Mouse (Mus musculus) lung, postnatal 0 days (tissue): ENCODE results near the gene Celsr1. TPM values are rescaled to one million over a fixed set of nuclear protein-coding genes. Genes with fewer than 3 reads are reported as not detected.

Experiments
- ATAC-seq: fragments of 200-750 bp; cut with Nextera tagmentation; 2 replicates; pipeline ENCODE4 v1.8.0; 2017; ENCODE audit warnings: moderate library complexity
- DNase-seq: peaks from one replicate; pipeline ENCODE4 v3.0.0-alpha.2; 2016; ENCODE audit warnings: low spot score
- H3K27ac ChIP-seq: fragments of 300-500 bp; sonication (generic); 2 replicates; pipeline ENCODE4 v1.5.1; 2014; ENCODE audit warnings: antibody characterized with exemption, mild to moderate bottlenecking, low read length, mixed read lengths
- H3K27me3 ChIP-seq: fragments of 300-500 bp; sonication (generic); replicated peaks from 2 replicates; pipeline ENCODE4 v1.6.1; 2014; ENCODE audit warnings: low read length, mixed read lengths; ENCODE audit not compliant: insufficient read depth
- H3K36me3 ChIP-seq: fragments of 300-500 bp; sonication (generic); 2 replicates; pipeline ENCODE4 v1.6.1; 2014; ENCODE audit warnings: low read length, mixed read lengths; ENCODE audit not compliant: insufficient read depth
- H3K4me1 ChIP-seq: fragments of 300-500 bp; sonication (generic); 2 replicates; pipeline ENCODE4 v1.6.1; 2014; ENCODE audit warnings: antibody characterized with exemption, low read depth, low read length, mixed read lengths; ENCODE audit not compliant: insufficient read depth
- H3K4me2 ChIP-seq: fragments of 300-500 bp; sonication (generic); replicated peaks from 2 replicates; pipeline ENCODE4 v1.6.1; 2014; ENCODE audit warnings: low read depth, mild to moderate bottlenecking, low read length, moderate library complexity, mixed read lengths
- H3K4me3 ChIP-seq: fragments of 300-500 bp; sonication (generic); 2 replicates; pipeline ENCODE4 v1.5.1; 2014; ENCODE audit warnings: low read depth, low read length
- H3K9ac ChIP-seq: fragments of 300-500 bp; sonication (generic); replicated peaks from 2 replicates; pipeline ENCODE4 v1.6.1; 2014; ENCODE audit warnings: low read depth, mild to moderate bottlenecking
- H3K9me3 ChIP-seq: fragments of 300-500 bp; sonication (generic); 2 replicates; pipeline ENCODE4 v1.6.1; 2016; ENCODE audit warnings: low read length, mixed read lengths
- CTCF ChIP-seq: IDR thresholded peaks from 2 replicates; pipeline ENCODE4 v1.5.1; 2016; ENCODE audit warnings: antibody characterized with exemption, mild to moderate bottlenecking
- EP300 ChIP-seq: IDR thresholded peaks from 2 replicates; pipeline ENCODE4 v1.6.1; 2016; ENCODE audit warnings: antibody characterized with exemption, mild to moderate bottlenecking, control low read depth
- WGBS: fragments of 180-500 bp; shearing (Covaris S2); extraction: QIAGEN DNeasy Blood & Tissue Kit; methylation state at CpG from one replicate; pipeline ENCODE4 v1.1.7; 2014; 5-methylcytosine and 5-hydroxymethylcytosine counted together
- polyA plus RNA-seq: library from polyadenylated mRNA; unstranded; fragments of >200 nt; fragmentation: Nextera tagmentation; extraction: Ambion mirVana; gene quantifications from 2 replicates; pipeline ENCODE4 v1.2.1, GENCODE M21; 2015

Celsr1 gene
- polyA plus RNA-seq, 1 experiment from 2014 or later: 2.1 TPM

GRCm38 (mm10) chr15:86060581-86060980 is 27.0 kb upstream of the Celsr1 start:
- Histone ChIP-seq H3K36me3 (no peaks in the 10 kb centered on the region), H3K27me3 (no peaks in the 10 kb centered on the region), H3K27ac (no peak overlapping the region), H3K9ac (no peak overlapping the region), H3K4me3 (no peak overlapping the region), H3K9me3 (no peaks in the 10 kb centered on the region), H3K4me2 (no peak overlapping the region), H3K4me1 (peaks cover 17% of the 10 kb centered on the region)
- WGBS: 57% methylated on average over 12 of the region's 12 CpGs
- no peak for ATAC-seq
- DNase-seq: no peak
- no peak for TF ChIP-seq EP300

- Histone ChIP-seq H3K27ac (no peak overlapping the region), H3K4me1 (peaks cover 17% of the 10 kb centered on the region)
Observed at GRCm38 (mm10) chr15:86059835-86060380, 26.3 kb upstream of the Celsr1 start.

DNA sequence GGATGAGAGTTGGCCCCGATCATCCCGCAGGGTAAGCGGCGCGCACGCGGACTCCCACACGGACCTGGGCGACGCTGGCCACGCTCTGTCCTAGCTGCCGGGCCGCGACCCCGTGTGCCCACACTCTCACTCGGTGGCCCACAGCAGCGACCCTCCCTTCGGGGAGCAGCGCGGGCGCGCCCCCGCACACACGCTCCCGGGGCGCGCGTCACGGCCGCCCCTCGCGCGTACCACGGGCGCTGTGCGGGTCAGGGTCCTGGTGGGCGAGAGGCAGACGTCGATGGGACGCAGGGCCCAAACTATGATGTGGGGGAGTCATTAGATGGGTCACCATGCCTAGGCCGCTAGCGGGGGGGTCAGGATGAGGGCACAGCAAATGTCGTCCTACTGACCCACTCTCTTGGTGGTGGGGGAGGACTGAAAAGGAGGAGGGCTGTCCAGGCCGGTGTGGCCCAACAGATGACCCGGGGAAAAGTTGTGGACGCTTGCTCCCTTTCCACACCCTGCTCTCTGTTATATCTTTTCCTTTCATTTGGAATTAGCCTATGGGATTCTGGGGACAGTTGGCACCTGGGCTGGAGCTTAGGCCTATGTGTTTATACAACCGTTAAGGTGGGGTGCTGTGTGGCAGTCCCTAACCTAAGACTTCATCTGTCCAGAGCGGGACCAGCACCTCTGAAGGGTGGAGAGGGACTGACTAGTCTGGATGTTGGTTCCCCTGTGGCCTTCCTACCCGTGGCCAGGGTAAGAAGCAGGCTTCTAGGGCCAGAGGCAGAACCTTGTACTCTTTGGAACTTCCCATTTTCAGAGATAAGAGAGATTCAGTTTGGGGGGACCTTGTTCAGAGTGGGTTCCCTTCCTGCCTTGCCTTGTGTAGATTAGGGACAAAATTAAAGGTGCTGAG is 25.6 kb upstream of the Celsr1 start:
- Histone ChIP-seq H3K4me1 (peaks cover 17% of the 10 kb centered on the region), H3K9ac (peak overlapping the region; percentile 69), H3K27ac (peak overlapping the region; percentile 73), H3K36me3 (no peaks in the 10 kb centered on the region), H3K27me3 (no peaks in the 10 kb centered on the region), H3K4me2 (peak overlapping the region; percentile 99), H3K9me3 (no peaks in the 10 kb centered on the region), H3K4me3 (peak overlapping the region; percentile 83)
- 7% methylated on average over 30 of the region's 49 CpGs for WGBS
- DNase-seq (no peak), ATAC-seq (peak; percentile 32)
- TF ChIP-seq EP300: no peak
- no peak for TF ChIP-seq CTCF

More at GRCm38 (mm10) chr15:86059835-86060380, 26.3 kb upstream of the Celsr1 start:
- no peak for TF ChIP-seq CTCF
- no peak for TF ChIP-seq EP300
- WGBS: 69% methylated on average over 7 of the region's 7 CpGs
- DNase-seq (no peak), ATAC-seq (no peak)
- H3K9ac ChIP-seq: no peak overlapping the region
- H3K36me3 ChIP-seq: no peaks in the 10 kb centered on the region
- H3K4me2 ChIP-seq: peak overlapping the region; percentile 99
- H3K27me3 ChIP-seq: no peaks in the 10 kb centered on the region
- no peaks in the 10 kb centered on the region for H3K9me3 ChIP-seq
- peak overlapping the region; percentile 83; the same call in 1 of the 2 replicates for H3K4me3 ChIP-seq

- Histone ChIP-seq H3K27me3 (no peaks in the 10 kb centered on the region), H3K27ac (peak overlapping the region; percentile 73), H3K4me1 (peaks cover 17% of the 10 kb centered on the region), H3K36me3 (no peaks in the 10 kb centered on the region), H3K9me3 (no peaks in the 10 kb centered on the region), H3K4me3 (peak overlapping the region; percentile 83), H3K9ac (peak overlapping the region; percentile 69), H3K4me2 (peak overlapping the region; percentile 99)
- TF ChIP-seq CTCF (no peak), EP300 (no peak)
- DNase-seq (peak; percentile 91), ATAC-seq (peak; percentile 86)
- WGBS: under 1% methylated on average over 41 of the region's 70 CpGs
Observed at GRCm38 (mm10) chr15:86058394-86058915, 24.9 kb upstream of the Celsr1 start.

DNA sequence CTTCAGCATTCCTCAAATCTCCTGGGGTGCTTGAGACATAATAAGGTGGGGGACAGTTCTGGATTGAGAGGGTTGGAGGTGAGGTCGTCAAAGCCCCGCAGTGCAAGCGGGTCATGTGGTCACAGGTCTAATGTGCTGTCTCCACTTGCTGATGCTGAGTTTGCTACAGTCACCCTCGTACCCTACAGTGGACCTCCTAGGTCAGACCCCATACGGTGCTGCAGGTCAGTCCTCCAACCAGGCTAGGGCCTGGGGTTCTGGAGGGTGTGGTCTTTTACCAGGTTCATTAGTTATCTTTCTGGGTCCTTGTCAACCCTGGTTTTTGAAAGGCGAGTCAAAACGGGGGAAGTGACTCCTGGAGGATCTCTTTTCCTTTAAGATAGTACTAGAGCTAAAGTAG is 24.3 kb upstream of the Celsr1 start:
- no peaks in the 10 kb centered on the region for H3K27me3 ChIP-seq
- TF ChIP-seq EP300: no peak
- TF ChIP-seq CTCF: no peak
- peak overlapping the region; percentile 62; the same call in 1 of the 2 replicates for H3K27ac ChIP-seq
- no peaks in the 10 kb centered on the region for H3K36me3 ChIP-seq
- DNase-seq (no peak), ATAC-seq (no peak)
- no peaks in the 10 kb centered on the region for H3K9me3 ChIP-seq
- H3K9ac ChIP-seq: peak overlapping the region; percentile 69; the same call in 1 of the 2 replicates
- H3K4me3 ChIP-seq: peak overlapping the region; percentile 83
- WGBS: 15% methylated on average over 7 of the region's 7 CpGs
- peaks cover 17% of the 10 kb centered on the region for H3K4me1 ChIP-seq
- peak overlapping the region; percentile 99 for H3K4me2 ChIP-seq

GRCm38 (mm10) chr15:86057413-86057812 is 23.8 kb upstream of the Celsr1 start, which contains the start of gene Gramd4:
Gene Gramd4, plus strand, starts transcription at chr15:86057695.
- peak within 1 kb of the TSS; percentile 99 for H3K4me2 ChIP-seq
- DNase-seq: peak; percentile 47
- H3K27me3 ChIP-seq: no peaks in the 10 kb centered on the region
- no peaks in the 10 kb centered on the region for H3K9me3 ChIP-seq
- H3K4me3 ChIP-seq: peak within 1 kb of the TSS; percentile 83
- TF ChIP-seq CTCF: no peak
- TF ChIP-seq EP300: no peak
- H3K27ac ChIP-seq: peak within 1 kb of the TSS; percentile 62; the same call in 1 of the 2 replicates
- peak within 1 kb of the TSS; percentile 69 for H3K9ac ChIP-seq
- ATAC-seq: peak; percentile 16; the same call in 1 of the 2 replicates
- peaks cover 17% of the 10 kb centered on the region for H3K4me1 ChIP-seq
- 26% methylated on average over 6 of the region's 6 CpGs for WGBS
- no peaks in the 10 kb centered on the region for H3K36me3 ChIP-seq
